12 mouse cellular contexts compared by ENCODE assay signal in genomic region chr9:22213785-22214194, GRCm38 (mm10). TPM values are rescaled to one million over a fixed set of nuclear protein-coding genes. Genes with fewer than 3 reads are reported as not detected.
DNase-seq lines count a peak whose midpoint lies in the region; ATAC-seq and TF ChIP-seq lines count a peak whose summit lies in the region.
"Had no signal": no experiment of that assay in that cellular context is flagged by ENCODE, and none has a peak within 500 bp of the region (broad histone marks: within the 10 kb centered on the region; RNA-seq: fewer than 3 reads in every experiment).

No protein-coding gene starts in this region.

- peak; percentile 67; the same call in 1 of the 2 replicates for TF ChIP-seq EP300 in lung, postnatal 0 days (IDR thresholded peaks at IDR 0.05)

- no peak overlapping the region for H3K9ac ChIP-seq in lung, postnatal 0 days (replicated peaks; ENCODE audit: low read depth)
- H3K9ac ChIP-seq: liver, embryonic 15.5 days had no signal

- ATAC-seq in G1E (ENCODE audit: extremely low read depth, insufficient number of reproducible peaks, low FRiP score, poor library complexity, severe bottlenecking) = no peak
- peak; percentile 88 for ATAC-seq in lung, postnatal 0 days
- no peak for ATAC-seq in CD4-positive, CD25-positive, alpha-beta regulatory T cell, adult 4 months

- 61% methylated on average over 2 of the region's 2 CpGs for WGBS in heart, embryonic 10.5 days
- 40% methylated on average over 2 of the region's 2 CpGs for whole genome bisulfite sequencing in lung, postnatal 0 days
- 65% methylated on average over 2 of the region's 2 CpGs for WGBS in cerebellum, adult 2 months

- no peak overlapping the region for H3K27ac ChIP-seq in heart, embryonic 10.5 days
- H3K27ac ChIP-seq in lung, postnatal 0 days (ENCODE audit: low read length) = peak overlapping the region; percentile 80; the same call in 1 of the 2 replicates
- no peak overlapping the region for H3K27ac ChIP-seq in cerebellum, adult 2 months (ENCODE audit: insufficient read depth, low read length)
- H3K27ac ChIP-seq: liver, embryonic 15.5 days had no signal

- H3K9me3 ChIP-seq in heart, embryonic 10.5 days = no peaks in the 10 kb centered on the region
- peaks cover 3% of the 10 kb centered on the region; the same call in 1 of the 2 replicates for H3K9me3 ChIP-seq in G1E (replicated peaks)
- H3K9me3 ChIP-seq in lung, postnatal 0 days (ENCODE audit: low read length) = no peaks in the 10 kb centered on the region
- H3K9me3 ChIP-seq: liver, embryonic 15.5 days had no signal

- no peaks in the 10 kb centered on the region for H3K27me3 ChIP-seq in heart, embryonic 10.5 days (ENCODE audit: insufficient read depth, poor library complexity, severe bottlenecking)
- no peaks in the 10 kb centered on the region for H3K27me3 ChIP-seq in G1E (ENCODE audit: insufficient read depth, low read length)
- H3K27me3 ChIP-seq in lung, postnatal 0 days (replicated peaks; ENCODE audit: insufficient read depth, low read length) = no peaks in the 10 kb centered on the region
- no peaks in the 10 kb centered on the region for H3K27me3 ChIP-seq in cerebellum, adult 2 months (ENCODE audit: control insufficient read depth, insufficient read depth, low read length)
- H3K27me3 ChIP-seq: liver, embryonic 15.5 days had no signal

- H3K4me2 ChIP-seq in lung, postnatal 0 days (replicated peaks; ENCODE audit: low read depth, low read length) = peak overlapping the region; percentile 30; the same call in 1 of the 2 replicates
- H3K4me2 ChIP-seq: liver, embryonic 15.5 days had no signal

- TF ChIP-seq POLR2A in cerebellum, adult 2 months (IDR thresholded peaks at IDR 0.05; ENCODE audit: borderline replicate concordance, insufficient read depth, low read length) = no peak

- no peaks in the 10 kb centered on the region for H3K4me1 ChIP-seq in heart, embryonic 10.5 days
- H3K4me1 ChIP-seq in G1E (ENCODE audit: insufficient read depth, low read depth, low read length) = peaks cover 48% of the 10 kb centered on the region
- no peaks in the 10 kb centered on the region for H3K4me1 ChIP-seq in lung, postnatal 0 days (ENCODE audit: insufficient read depth, low read depth, low read length)
- H3K4me1 ChIP-seq in cerebellum, adult 2 months (ENCODE audit: control insufficient read depth, insufficient read depth, low read length) = no peaks in the 10 kb centered on the region
- H3K4me1 ChIP-seq: liver, embryonic 15.5 days had no signal

- peak; percentile 48 for DNase-seq in heart, adult 8-10 months (ENCODE audit: low spot score)
- DNase-seq in heart, embryonic 10.5 days (ENCODE audit: low spot score) = no peak
- DNase-seq in G1E (ENCODE audit: low spot score) = no peak
- peak; percentile 51 for DNase-seq in gonadal fat pad, adult 2 months (ENCODE audit: low read depth)
- peak; percentile 87 for DNase-seq in lung, postnatal 0 days (ENCODE audit: low spot score)
- no peak for DNase-seq in cerebellum, adult 2 months
- DNase-seq in right cerebral cortex, postnatal 10 days (ENCODE audit: low spot score in 2 of 2) = no peak
- DNase-seq: thymus, postnatal 25 days had no signal

- no peak for TF ChIP-seq CTCF in G1E (IDR thresholded peaks at IDR 0.05; ENCODE audit: low read depth, low read length)
- TF ChIP-seq CTCF in lung, postnatal 0 days (IDR thresholded peaks at IDR 0.05) = no peak
- no peak for TF ChIP-seq CTCF in cerebellum, adult 2 months (IDR thresholded peaks at IDR 0.05; ENCODE audit: borderline replicate concordance, insufficient read depth, low read depth, low read length)

- H3K4me3 ChIP-seq in heart, embryonic 10.5 days = no peak overlapping the region
- H3K4me3 ChIP-seq in G1E (ENCODE audit: low read depth, low read length) = peak overlapping the region; percentile 27; the same call in 1 of the 2 replicates
- no peak overlapping the region for H3K4me3 ChIP-seq in lung, postnatal 0 days (ENCODE audit: low read depth, low read length)
- no peak overlapping the region for H3K4me3 ChIP-seq in cerebellum, adult 2 months (replicated peaks; ENCODE audit: insufficient read depth, low read depth, low read length)
- H3K4me3 ChIP-seq: erythroblast, embryonic 14.5 days; liver, embryonic 15.5 days had no signal

- no peaks in the 10 kb centered on the region for H3K36me3 ChIP-seq in heart, embryonic 10.5 days
- no peaks in the 10 kb centered on the region for H3K36me3 ChIP-seq in G1E (replicated peaks)
- H3K36me3 ChIP-seq in lung, postnatal 0 days (ENCODE audit: insufficient read depth, low read length) = no peaks in the 10 kb centered on the region
- H3K36me3 ChIP-seq: liver, embryonic 15.5 days had no signal

RNA-seq across cellular contexts. Expression of gene Zfp809, which starts 11.7 kb away (rescaled TPM):
- total RNA-seq in heart, adult 8-10 months (2022) = 10 to 100 TPM; 23.0 to 29.1 (median 28.4) TPM
- polyA plus RNA-seq in heart, embryonic 10.5 days (2016; fragmentation: Nextera tagmentation; extraction: Ambion mirVana) = 17.2 and 19.2 TPM in 2 replicates
- total RNA-seq in G1E (2014; fragmentation: Nextera tagmentation) (180 and 200 TPM in 2 replicates), G1E (2017) (54.9 and 67.1 TPM in 2 replicates)
- 11.8 and 16.2 TPM in 2 replicates for polyA plus RNA-seq in G1E (2012)
- polyA plus RNA-seq in gonadal fat pad, adult 2 months (2012; rRNA removed) = 21.1 TPM in 2 replicates
- polyA plus RNA-seq in lung, postnatal 0 days (2015; fragmentation: Nextera tagmentation; extraction: Ambion mirVana) = 17.8 and 20.0 TPM in 2 replicates
- polyA plus RNA-seq in cerebellum, adult 2 months (2012; rRNA removed) = 16.8 and 19.8 TPM in 2 replicates
- polyA plus RNA-seq in CD4-positive, CD25-positive, alpha-beta regulatory T cell, adult 4 months (2017; shearing (Covaris generic)) = 10 to 100 TPM; 47.0 to 48.9 TPM

RNA-seq across cellular contexts. Expression of gene Zfp872, which starts 25.9 kb away (rescaled TPM):
- under 1 TPM in 3 of 4 experiments, not detected in 1; 0.09 to 0.16 (median 0.16) TPM for total RNA-seq in heart, adult 8-10 months (2022)
- polyA plus RNA-seq in heart, embryonic 10.5 days (2016; fragmentation: Nextera tagmentation; extraction: Ambion mirVana) = 0.11 TPM in 2 replicates
- not detected in 2 replicates for total RNA-seq in G1E (2014; fragmentation: Nextera tagmentation)
- 0.16 TPM in 1 of 2 replicates, not detected in the other for total RNA-seq in G1E (2017)
- polyA plus RNA-seq in G1E (2012) = not detected in 2 replicates
- 0.93 and 1.0 TPM in 2 replicates for polyA plus RNA-seq in gonadal fat pad, adult 2 months (2012; rRNA removed)
- 0.49 and 1.0 TPM in 2 replicates for polyA plus RNA-seq in lung, postnatal 0 days (2015; fragmentation: Nextera tagmentation; extraction: Ambion mirVana)
- polyA plus RNA-seq in cerebellum, adult 2 months (2012; rRNA removed) = 0.07 and 0.13 TPM in 2 replicates
- polyA plus RNA-seq in CD4-positive, CD25-positive, alpha-beta regulatory T cell, adult 4 months (2017; shearing (Covaris generic)) = not detected
- polyA plus RNA-seq: erythroblast, embryonic 14.5 days; spleen, adult 2 months had no signal

RNA-seq across cellular contexts. Expression of gene Zfp599, which starts 45.9 kb away (rescaled TPM):
- total RNA-seq in heart, adult 8-10 months (2022) = under 1 TPM; 0.08 to 0.49 (median 0.22) TPM
- polyA plus RNA-seq in heart, embryonic 10.5 days (2016; fragmentation: Nextera tagmentation; extraction: Ambion mirVana) = 5.1 and 5.4 TPM in 2 replicates
- total RNA-seq in G1E (2014; fragmentation: Nextera tagmentation) (4.4 and 4.9 TPM in 2 replicates), G1E (2017) (1.1 and 2.0 TPM in 2 replicates)
- polyA plus RNA-seq in G1E (2012) = 0.07 and 0.13 TPM in 2 replicates
- 0.26 and 0.30 TPM in 2 replicates for polyA plus RNA-seq in gonadal fat pad, adult 2 months (2012; rRNA removed)
- polyA plus RNA-seq in lung, postnatal 0 days (2015; fragmentation: Nextera tagmentation; extraction: Ambion mirVana) = 0.84 and 0.97 TPM in 2 replicates
- 2.8 and 3.2 TPM in 2 replicates for polyA plus RNA-seq in cerebellum, adult 2 months (2012; rRNA removed)
- 1 to 10 TPM; 7.1 to 7.4 TPM for polyA plus RNA-seq in CD4-positive, CD25-positive, alpha-beta regulatory T cell, adult 4 months (2017; shearing (Covaris generic))
- polyA plus RNA-seq: erythroblast, embryonic 14.5 days had no signal

RNA-seq across cellular contexts. Expression of gene Pigyl, which starts 57.1 kb away (rescaled TPM):
- 10 to 100 TPM; 48.6 to 53.6 (median 50.1) TPM for total RNA-seq in heart, adult 8-10 months (2022)
- 44.7 and 60.3 TPM in 2 replicates for polyA plus RNA-seq in heart, embryonic 10.5 days (2016; fragmentation: Nextera tagmentation; extraction: Ambion mirVana)
- total RNA-seq in G1E (2014; fragmentation: Nextera tagmentation) = 24.8 and 30.3 TPM in 2 replicates
- 34.1 and 37.6 TPM in 2 replicates for total RNA-seq in G1E (2017)
- polyA plus RNA-seq in G1E (2012) = 85.2 and 86.5 TPM in 2 replicates
- 96.3 and 128 TPM in 2 replicates for polyA plus RNA-seq in gonadal fat pad, adult 2 months (2012; rRNA removed)
- 100 and 112 TPM in 2 replicates for polyA plus RNA-seq in lung, postnatal 0 days (2015; fragmentation: Nextera tagmentation; extraction: Ambion mirVana)
- polyA plus RNA-seq in cerebellum, adult 2 months (2012; rRNA removed) = 115 and 150 TPM in 2 replicates
- 10 to 100 TPM; 45.4 to 48.7 TPM for polyA plus RNA-seq in CD4-positive, CD25-positive, alpha-beta regulatory T cell, adult 4 months (2017; shearing (Covaris generic))

Comparison
In these comparisons a context has a peak if more than half of its experiments do, and no peak if none do; other contexts are left out.
1. DNase-seq: peak in heart, adult 8-10 months (single experiment), gonadal fat pad, adult 2 months (single experiment) and lung, postnatal 0 days (single experiment); none in heart, embryonic 10.5 days (single experiment), G1E (single experiment), cerebellum, adult 2 months (0 of 2) and right cerebral cortex, postnatal 10 days (0 of 2).